Mouse (Mus musculus): Measurements from ENCODE around the gene Nrxn3. TPM values are rescaled to one million over a fixed set of nuclear protein-coding genes. Genes with fewer than 3 reads are reported as not detected.

Gene Nrxn3
- polyA plus RNA-seq, 1 experiment from 2014 or later: 102 TPM

- Histone ChIP-seq H3K36me3 (ENCODE audit: control insufficient read depth, insufficient read depth, low read length) (no peaks in the 10 kb centered on the region), H3K27ac (replicated peaks; ENCODE audit: low read depth, low read length) (0 out of 2 replicates have a peak overlapping the region, but pooled peaks have one; percentile 27), H3K9ac (replicated peaks; ENCODE audit: low read length) (no peak overlapping the region), H3K27me3 (ENCODE audit: control insufficient read depth, insufficient read depth, low read length) (no peaks in the 10 kb centered on the region), H3K4me1 (ENCODE audit: control insufficient read depth, insufficient read depth, low read length) (peaks cover 16% of the 10 kb centered on the region), H3K4me3 (replicated peaks; ENCODE audit: low read depth, low read length) (no peak overlapping the region), H3K9me3 (ENCODE audit: control insufficient read depth, low read length) (no peaks in the 10 kb centered on the region), H3K4me2 (ENCODE audit: low read length) (no peak overlapping the region)
- DNase-seq: peak; percentile 45
- no peak for ATAC-seq (ENCODE audit: low FRiP score, low TSS enrichment)
- WGBS: 48% methylated on average over 2 of the region's 2 CpGs
These were observed 1042.5 kb downstream of the Nrxn3 start for GRCm38 (mm10) chr12:89765179-89765578.

GRCm38 (mm10) chr12:89788794-89789193, 1066.1 kb downstream of the Nrxn3 start:
- 85% methylated on average over 3 of the region's 3 CpGs for WGBS
- H3K27me3 ChIP-seq (ENCODE audit: control insufficient read depth, insufficient read depth, low read length): no peaks in the 10 kb centered on the region
- no peak for ATAC-seq (ENCODE audit: low FRiP score, low TSS enrichment)
- no peaks in the 10 kb centered on the region for H3K9me3 ChIP-seq (ENCODE audit: control insufficient read depth, low read length)
- no peak for DNase-seq
- no peaks in the 10 kb centered on the region for H3K36me3 ChIP-seq (ENCODE audit: control insufficient read depth, insufficient read depth, low read length)
- no peak overlapping the region for H3K9ac ChIP-seq (replicated peaks; ENCODE audit: low read length)
- H3K4me1 ChIP-seq (ENCODE audit: control insufficient read depth, insufficient read depth, low read length): no peaks in the 10 kb centered on the region
- no peak overlapping the region for H3K27ac ChIP-seq (replicated peaks; ENCODE audit: low read depth, low read length)
- no peak overlapping the region for H3K4me2 ChIP-seq (ENCODE audit: low read length)
- H3K4me3 ChIP-seq (replicated peaks; ENCODE audit: low read depth, low read length): no peak overlapping the region

- Histone ChIP-seq H3K9ac (replicated peaks; ENCODE audit: low read length) (no peak overlapping the region), H3K9me3 (ENCODE audit: control insufficient read depth, low read length) (no peaks in the 10 kb centered on the region), H3K27me3 (ENCODE audit: control insufficient read depth, insufficient read depth, low read length) (no peaks in the 10 kb centered on the region), H3K27ac (replicated peaks; ENCODE audit: low read depth, low read length) (no peak overlapping the region), H3K4me3 (replicated peaks; ENCODE audit: low read depth, low read length) (no peak overlapping the region), H3K36me3 (ENCODE audit: control insufficient read depth, insufficient read depth, low read length) (no peaks in the 10 kb centered on the region), H3K4me1 (ENCODE audit: control insufficient read depth, insufficient read depth, low read length) (no peaks in the 10 kb centered on the region), H3K4me2 (ENCODE audit: low read length) (no peak overlapping the region)
- ATAC-seq (ENCODE audit: low FRiP score, low TSS enrichment): no peak
- WGBS: 96% methylated on average over 1 of the region's 1 CpGs
- no peak for DNase-seq
These were observed 1067.3 kb downstream of the Nrxn3 start for GRCm38 (mm10) chr12:89789981-89790380.

- Histone ChIP-seq H3K27ac (replicated peaks; ENCODE audit: low read depth, low read length) (no peak overlapping the region), H3K4me3 (replicated peaks; ENCODE audit: low read depth, low read length) (no peak overlapping the region), H3K4me1 (ENCODE audit: control insufficient read depth, insufficient read depth, low read length) (no peaks in the 10 kb centered on the region), H3K9me3 (ENCODE audit: control insufficient read depth, low read length) (no peaks in the 10 kb centered on the region), H3K4me2 (ENCODE audit: low read length) (no peak overlapping the region), H3K36me3 (ENCODE audit: control insufficient read depth, insufficient read depth, low read length) (no peaks in the 10 kb centered on the region), H3K27me3 (ENCODE audit: control insufficient read depth, insufficient read depth, low read length) (no peaks in the 10 kb centered on the region), H3K9ac (replicated peaks; ENCODE audit: low read length) (no peak overlapping the region)
- ATAC-seq (ENCODE audit: low FRiP score, low TSS enrichment): no peak
- DNase-seq: no peak
- 87% methylated on average over 3 of the region's 3 CpGs for WGBS
These were observed 1069.2 kb downstream of the Nrxn3 start for GRCm38 (mm10) chr12:89791829-89792228.

- no peaks in the 10 kb centered on the region for H3K27me3 ChIP-seq (ENCODE audit: control insufficient read depth, insufficient read depth, low read length)
- no peak overlapping the region for H3K4me2 ChIP-seq (ENCODE audit: low read length)
- ATAC-seq (ENCODE audit: low FRiP score, low TSS enrichment): no peak
- H3K36me3 ChIP-seq (ENCODE audit: control insufficient read depth, insufficient read depth, low read length): no peaks in the 10 kb centered on the region
- no peaks in the 10 kb centered on the region for H3K4me1 ChIP-seq (ENCODE audit: control insufficient read depth, insufficient read depth, low read length)
- H3K4me3 ChIP-seq (replicated peaks; ENCODE audit: low read depth, low read length): no peak overlapping the region
- no peak overlapping the region for H3K27ac ChIP-seq (replicated peaks; ENCODE audit: low read depth, low read length)
- 92% methylated on average over 6 of the region's 6 CpGs for WGBS
- no peak overlapping the region for H3K9ac ChIP-seq (replicated peaks; ENCODE audit: low read length)
- H3K9me3 ChIP-seq (ENCODE audit: control insufficient read depth, low read length): no peaks in the 10 kb centered on the region
- no peak for DNase-seq
These were observed 1072.1 kb downstream of the Nrxn3 start for GRCm38 (mm10) chr12:89794741-89795140.

- Histone ChIP-seq H3K27ac (replicated peaks; ENCODE audit: low read depth, low read length) (no peak overlapping the region), H3K9ac (replicated peaks; ENCODE audit: low read length) (no peak overlapping the region), H3K36me3 (ENCODE audit: control insufficient read depth, insufficient read depth, low read length) (no peaks in the 10 kb centered on the region), H3K4me1 (ENCODE audit: control insufficient read depth, insufficient read depth, low read length) (peaks cover 10% of the 10 kb centered on the region), H3K27me3 (ENCODE audit: control insufficient read depth, insufficient read depth, low read length) (0 out of 2 replicates have a peak, but pooled peaks cover under 1% of the 10 kb centered on the region), H3K9me3 (ENCODE audit: control insufficient read depth, low read length) (no peaks in the 10 kb centered on the region), H3K4me3 (replicated peaks; ENCODE audit: low read depth, low read length) (no peak overlapping the region), H3K4me2 (ENCODE audit: low read length) (no peak overlapping the region)
- 71% methylated on average over 3 of the region's 3 CpGs for WGBS
- no peak for ATAC-seq (ENCODE audit: low FRiP score, low TSS enrichment)
- peak; percentile 58 for DNase-seq
These were observed 1085.5 kb downstream of the Nrxn3 start for GRCm38 (mm10) chr12:89808217-89808616.

- Histone ChIP-seq H3K36me3 (ENCODE audit: control insufficient read depth, insufficient read depth, low read length) (no peaks in the 10 kb centered on the region), H3K9ac (replicated peaks; ENCODE audit: low read length) (no peak overlapping the region), H3K4me3 (replicated peaks; ENCODE audit: low read depth, low read length) (no peak overlapping the region), H3K4me2 (ENCODE audit: low read length) (no peak overlapping the region), H3K4me1 (ENCODE audit: control insufficient read depth, insufficient read depth, low read length) (peaks cover 10% of the 10 kb centered on the region), H3K9me3 (ENCODE audit: control insufficient read depth, low read length) (no peaks in the 10 kb centered on the region), H3K27me3 (ENCODE audit: control insufficient read depth, insufficient read depth, low read length) (0 out of 2 replicates have a peak, but pooled peaks cover 3% of the 10 kb centered on the region), H3K27ac (replicated peaks; ENCODE audit: low read depth, low read length) (no peak overlapping the region)
- WGBS: 90% methylated on average over 5 of the region's 5 CpGs
- ATAC-seq (ENCODE audit: low FRiP score, low TSS enrichment) (no peak), DNase-seq (no peak)
These were observed 1087.5 kb downstream of the Nrxn3 start for GRCm38 (mm10) chr12:89810146-89810545.

- ATAC-seq (ENCODE audit: low FRiP score, low TSS enrichment) (peak; percentile 91), DNase-seq (peak; percentile 83)
- Histone ChIP-seq H3K9me3 (ENCODE audit: control insufficient read depth, low read length) (no peaks in the 10 kb centered on the region), H3K27me3 (ENCODE audit: control insufficient read depth, insufficient read depth, low read length) (0 out of 2 replicates have a peak, but pooled peaks cover 3% of the 10 kb centered on the region), H3K27ac (replicated peaks; ENCODE audit: low read depth, low read length) (peak overlapping the region; percentile 52), H3K4me2 (ENCODE audit: low read length) (peak overlapping the region; percentile 91), H3K36me3 (ENCODE audit: control insufficient read depth, insufficient read depth, low read length) (no peaks in the 10 kb centered on the region), H3K4me1 (ENCODE audit: control insufficient read depth, insufficient read depth, low read length) (peaks cover 20% of the 10 kb centered on the region), H3K4me3 (replicated peaks; ENCODE audit: low read depth, low read length) (peak overlapping the region; percentile 49), H3K9ac (replicated peaks; ENCODE audit: low read length) (peak overlapping the region; percentile 62)
- WGBS: under 1% methylated on average over 36 of the region's 36 CpGs
These were observed 1089.3 kb downstream of the Nrxn3 start for GRCm38 (mm10) chr12:89811815-89812549.

All from midbrain, embryonic 14.5 days (tissue).